Mouse (Mus musculus) liver, adult 10 weeks (tissue): ENCODE measurements around the gene Brinp1. TPM values are rescaled to one million over a fixed set of nuclear protein-coding genes. Genes with fewer than 3 reads are reported as not detected.

Source experiments
- polyA plus RNA-seq: library from polyadenylated mRNA; stranded (reverse); fragments of 350-450 nt; fragmentation: Illumina TruSeq; extraction: RNeasy Lipid Tissue Mini Kit (QIAGEN cat#74804); gene quantifications from one replicate; pipeline ENCODE4 v1.2.3, GENCODE M21; 2014; ENCODE audit warnings: low read depth, low replicate concordance

Brinp1 gene
- not detected for polyA plus RNA-seq

DNA sequence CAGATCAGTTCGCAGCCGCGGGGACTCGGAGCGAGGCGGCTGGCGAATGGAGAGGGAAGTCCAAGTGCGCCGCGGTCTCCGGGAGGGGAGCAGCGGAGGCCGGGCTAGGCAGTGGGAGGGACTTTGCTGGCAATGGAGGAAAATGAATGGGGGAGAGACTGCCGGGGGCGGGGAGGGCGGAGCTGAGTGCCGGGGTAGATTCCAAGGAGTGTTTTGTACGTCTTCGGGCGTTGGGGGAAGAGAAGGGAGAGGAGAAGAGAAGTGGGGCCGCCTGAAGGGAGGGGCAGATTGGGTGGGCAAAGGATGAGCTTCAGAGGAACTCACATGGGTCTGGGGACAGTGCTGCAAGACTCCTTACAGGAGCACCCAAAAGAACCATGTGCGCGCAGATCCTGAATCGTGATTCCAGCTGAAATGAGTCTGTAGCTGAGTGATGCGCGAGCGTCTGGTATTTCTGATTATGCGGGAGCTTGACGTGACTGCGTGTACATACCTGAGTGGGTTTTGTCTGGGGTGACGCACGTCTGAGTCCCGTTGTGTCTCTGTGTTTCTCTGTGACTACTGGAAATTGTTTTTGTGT, at the start of gene Brinp1:
Gene Brinp1 (minus strand): TSS at position 76 of the 580 bp plus-strand sequence.

